Mouse (Mus musculus) fibroblast of lung, adult 2 months (primary cell): ENCODE measurements around the gene Olfr330.
"Not testable (repeated sequence)": the region's sequence is repeated elsewhere in the genome, so short reads cannot be mapped to it uniquely, and the experiment has no call there.

Source experiments
- DNase-seq: peaks from one replicate; pipeline ENCODE4 v3.0.0-alpha.2; 2011; ENCODE audit warnings: low read depth

The Olfr330 gene

GRCm38 (mm10) chr11:58534736-58535135 lies at the start of gene Olfr330:
TSS of gene Olfr330 (minus strand) at chr11:58534836.
- DNase-seq: not testable (repeated sequence)

GRCm38 (mm10) chr11:58578636-58579035 lies 44.0 kb upstream of the Olfr330 start:
- no peak for DNase-seq

- DNase-seq: no peak
Observed at GRCm38 (mm10) chr11:58577430-58577829, 42.8 kb upstream of the Olfr330 start, which contains the start of gene Olfr325. TSS of gene Olfr325 (plus strand) at chr11:58577730.

DNA sequence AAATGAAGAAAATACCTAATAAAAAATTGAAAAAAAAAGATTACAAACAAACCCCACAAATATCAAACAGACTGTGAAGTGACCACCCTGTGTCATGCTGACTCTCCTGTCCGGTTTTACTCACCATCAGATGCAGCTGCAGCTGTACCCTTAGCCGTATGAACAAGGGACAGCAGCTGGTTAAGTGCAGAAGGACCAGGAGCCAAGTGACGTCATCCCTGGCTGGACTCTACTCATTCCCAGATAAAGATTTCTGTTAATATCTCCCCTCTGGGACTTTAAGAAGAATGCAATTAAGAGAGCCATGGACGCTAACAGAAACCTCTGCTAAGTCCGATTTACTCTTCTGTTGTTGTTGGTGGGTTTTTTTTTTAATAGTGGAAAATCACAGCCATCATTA lies 35.8 kb upstream of the Olfr330 start, which contains the start of gene Olfr224:
Olfr224 (minus strand) TSS at position 149 of the 400 bp plus-strand sequence.
- no peak for DNase-seq

DNA sequence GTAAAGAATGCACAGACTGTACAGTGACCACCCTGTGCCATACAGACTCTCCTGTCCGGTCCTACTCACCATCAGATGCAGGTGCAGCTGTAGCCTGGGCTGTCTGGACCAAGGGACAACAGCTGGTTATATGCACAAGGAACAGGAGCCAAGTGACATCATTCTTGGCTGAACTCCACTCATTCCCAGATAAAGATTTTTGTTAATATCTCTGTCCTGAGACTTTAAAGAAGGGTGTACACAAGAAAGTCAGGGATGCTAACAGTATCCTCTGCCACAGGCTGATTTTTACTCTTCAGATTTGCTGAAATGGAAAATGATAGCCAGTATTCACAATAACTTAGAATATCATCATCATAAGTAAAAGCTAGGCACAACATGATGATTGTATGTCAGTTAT lies 20.9 kb upstream of the Olfr330 start, which contains the start of gene Olfr328:
Olfr328 (minus strand) TSS at position 101 of the 400 bp plus-strand sequence.
- no peak for DNase-seq

DNA sequence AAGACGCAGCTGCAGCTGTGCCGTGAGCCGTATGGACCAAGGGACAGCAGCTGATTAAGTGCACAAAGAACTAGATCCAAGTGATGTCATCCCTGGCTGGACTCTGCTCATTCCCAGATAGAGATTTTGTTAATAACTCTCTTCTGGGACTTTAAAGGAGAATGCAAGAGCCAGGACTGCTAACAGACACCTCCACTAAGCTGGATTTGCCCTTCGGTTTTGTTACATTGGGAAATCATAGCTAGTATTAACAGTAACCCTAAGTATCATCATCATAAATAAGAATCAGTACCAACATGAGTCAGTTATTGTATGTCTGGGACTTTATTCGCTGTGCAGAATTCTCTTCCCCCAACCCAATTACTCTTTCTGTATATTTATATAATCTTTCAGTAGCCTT lies 11.7 kb upstream of the Olfr330 start, which contains the start of gene Olfr329-ps:
Olfr329-ps (minus strand) TSS at position 101 of the 400 bp plus-strand sequence.
- no peak for DNase-seq

DNA sequence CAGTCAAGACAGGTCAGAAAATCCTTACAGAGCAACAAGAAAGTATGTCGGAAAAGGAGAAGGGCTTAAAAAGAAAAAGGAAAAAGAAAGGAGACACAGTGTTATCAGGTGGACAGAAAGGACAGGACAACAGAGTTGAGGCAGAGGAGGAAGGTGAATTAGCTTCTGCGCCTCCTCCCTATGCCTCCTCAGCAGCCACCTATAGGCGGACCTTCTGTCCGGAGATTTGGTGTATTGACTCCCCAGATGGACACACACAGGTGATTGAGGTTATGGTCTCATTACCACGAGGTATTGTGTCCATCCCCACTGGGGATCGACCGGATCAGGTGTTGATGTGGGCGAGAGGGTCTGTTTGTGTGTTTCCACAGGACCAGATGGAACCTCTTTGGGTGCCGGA lies 14.9 kb downstream of the Olfr330 start:
- not testable (repeated sequence) for DNase-seq

DNA sequence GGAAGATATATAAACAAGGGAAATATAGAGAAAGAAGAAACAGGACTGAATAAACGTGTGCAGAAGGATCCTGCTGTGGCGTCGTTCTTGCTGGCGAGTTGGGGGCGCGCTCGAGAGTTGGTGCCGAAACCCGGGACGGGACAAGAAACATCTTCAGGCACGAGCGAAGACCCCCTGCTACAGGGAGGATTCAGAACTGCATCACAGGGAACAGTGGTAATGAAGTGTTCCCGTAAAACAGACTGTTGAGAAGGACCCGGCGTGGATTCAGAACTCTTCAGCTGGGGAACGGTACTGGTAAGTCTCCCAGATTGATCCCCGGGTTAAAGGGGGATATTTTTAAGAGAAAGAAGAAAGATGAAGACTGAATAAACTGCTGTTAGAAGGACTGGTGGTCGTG lies 15.7 kb downstream of the Olfr330 start:
- not testable (repeated sequence) for DNase-seq

GRCm38 (mm10) chr11:58509058-58509457 lies 25.6 kb downstream of the Olfr330 start:
- DNase-seq: not testable (repeated sequence)

DNA sequence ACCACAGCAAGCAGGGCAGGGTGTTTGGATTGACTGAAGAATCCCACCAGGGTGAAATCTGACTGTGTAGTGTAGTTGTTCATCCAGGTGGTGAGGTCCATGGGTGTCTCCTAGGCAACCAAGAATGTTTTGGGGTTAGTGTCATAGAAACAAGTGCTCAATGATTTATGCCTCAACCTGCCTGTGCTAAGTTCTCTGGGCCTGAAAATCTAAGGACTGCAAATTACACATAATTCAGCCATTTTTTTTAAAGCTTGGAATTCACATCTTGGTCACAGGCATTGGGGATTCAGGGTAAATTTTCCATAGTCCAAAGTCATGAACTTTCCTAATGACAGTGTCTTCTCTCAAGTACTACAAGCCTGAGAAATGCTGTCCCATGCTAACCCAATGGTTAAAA lies 32.2 kb downstream of the Olfr330 start, which contains the start of gene Olfr331:
Olfr331 (minus strand) TSS at position 101 of the 400 bp plus-strand sequence.
- not testable (repeated sequence) for DNase-seq

- DNase-seq: no peak
Observed at GRCm38 (mm10) chr11:58499290-58499689, 35.3 kb downstream of the Olfr330 start.

DNA sequence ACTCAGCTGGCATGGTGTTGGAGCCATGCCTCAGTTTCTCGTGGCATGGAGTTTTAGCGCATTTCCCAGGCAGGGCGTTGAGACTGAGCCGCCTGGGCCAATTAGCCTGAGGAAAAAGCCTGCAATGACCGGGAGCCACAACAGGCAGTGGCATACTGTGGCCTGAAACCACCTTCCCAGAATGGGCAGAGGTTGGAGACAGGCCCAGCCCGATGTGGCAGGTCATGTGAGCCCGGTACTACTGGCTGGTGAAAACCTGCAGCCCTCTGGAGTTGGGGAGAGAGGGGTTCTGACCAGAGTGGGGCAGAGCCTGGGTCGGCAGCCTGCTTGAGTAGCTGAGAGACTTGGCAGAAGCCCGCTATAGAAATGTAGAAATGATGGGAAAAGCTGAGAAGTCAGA lies 35.9 kb downstream of the Olfr330 start:
- DNase-seq: no peak

DNA sequence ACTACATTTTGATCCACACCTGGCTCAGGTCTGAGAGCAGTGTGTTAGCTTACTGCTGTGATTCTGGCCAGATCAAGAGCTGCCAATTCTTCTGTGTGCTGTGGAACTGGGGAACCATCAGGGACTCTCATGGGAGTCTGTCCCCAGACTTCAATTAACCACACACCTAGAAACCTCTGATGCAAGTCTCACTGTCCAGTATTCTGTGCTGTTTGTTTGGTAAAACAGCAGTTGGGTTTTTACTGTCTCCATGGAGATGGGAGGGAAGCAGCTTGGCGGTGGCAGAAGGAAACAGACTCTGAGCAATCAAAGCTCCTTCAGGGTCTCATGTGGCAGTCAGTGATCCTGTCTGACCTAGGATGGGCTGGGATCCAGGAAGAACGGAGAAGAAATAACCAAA lies 42.2 kb downstream of the Olfr330 start, which contains the start of gene Olfr332:
Olfr332 (minus strand) TSS at position 101 of the 400 bp plus-strand sequence.
- no peak for DNase-seq
